In genomic region chr15:8168591-8169265, GRCm38 (mm10) we compare ENCODE assay signal across 8 mouse cellular contexts. TPM values are rescaled to one million over a fixed set of nuclear protein-coding genes. Genes with fewer than 3 reads are reported as not detected.
DNase-seq lines count a peak whose midpoint lies in the region; ATAC-seq and TF ChIP-seq lines count a peak whose summit lies in the region.

Cplane1 (plus strand) TSS chr15:8169106.

- peak; percentile 99 for ATAC-seq in forebrain, embryonic 11.5 days (replicated peaks; ENCODE audit: low FRiP score)
- peak; percentile 100 for ATAC-seq in heart, postnatal 0 days (ENCODE audit: insufficient read depth, low read depth)
- ATAC-seq in liver, embryonic 16.5 days (ENCODE audit: low read depth), result peak; percentile 99
- ATAC-seq in neural tube, embryonic 13.5 days (ENCODE audit: low read depth), result peak; percentile 99

- under 1% methylated on average over 47 of the region's 47 CpGs for WGBS in forebrain, embryonic 11.5 days
- WGBS in heart, postnatal 0 days, result under 1% methylated on average over 28 of the region's 47 CpGs
- WGBS in liver, embryonic 16.5 days (ENCODE audit: insufficient replicate concordance), result under 1% methylated on average over 45 of the region's 47 CpGs
- under 1% methylated on average over 44 of the region's 47 CpGs for WGBS in neural tube, embryonic 13.5 days

- no peaks in the 10 kb centered on the region; the same call in 1 of the 2 replicates for H3K36me3 ChIP-seq in forebrain, embryonic 11.5 days (ENCODE audit: control insufficient read depth, insufficient read depth, low read length)
- H3K36me3 ChIP-seq in heart, postnatal 0 days (replicated peaks; ENCODE audit: control insufficient read depth, insufficient read depth, low read length), result peaks cover 3% of the 10 kb centered on the region; the same call in 1 of the 2 replicates
- H3K36me3 ChIP-seq in liver, embryonic 16.5 days (ENCODE audit: control insufficient read depth, insufficient read depth), result no peaks in the 10 kb centered on the region
- peaks cover 23% of the 10 kb centered on the region for H3K36me3 ChIP-seq in neural tube, embryonic 13.5 days
- no peaks in the 10 kb centered on the region for H3K36me3 ChIP-seq in testis, adult 2 months (ENCODE audit: control insufficient read depth, insufficient read depth, low read length)

- peak within 1 kb of the TSS; percentile 77 for H3K4me3 ChIP-seq in forebrain, embryonic 11.5 days (ENCODE audit: low read depth, low read length)
- H3K4me3 ChIP-seq in heart, postnatal 0 days (ENCODE audit: low read depth, low read length), result peak within 1 kb of the TSS; percentile 65
- peak within 1 kb of the TSS; percentile 83 for H3K4me3 ChIP-seq in liver, embryonic 16.5 days (ENCODE audit: low read depth, low read length)
- H3K4me3 ChIP-seq in neural tube, embryonic 13.5 days, result peak within 1 kb of the TSS; percentile 96
- peak within 1 kb of the TSS; percentile 99 for H3K4me3 ChIP-seq in testis, adult 2 months (ENCODE audit: control insufficient read depth, low read depth, low read length)

- H3K4me2 ChIP-seq in forebrain, embryonic 11.5 days (ENCODE audit: low read depth, low read length, severe bottlenecking), result peak within 1 kb of the TSS; percentile 68
- H3K4me2 ChIP-seq in heart, postnatal 0 days (ENCODE audit: low read depth, low read length), result peak within 1 kb of the TSS; percentile 66
- peak within 1 kb of the TSS; percentile 100 for H3K4me2 ChIP-seq in liver, embryonic 16.5 days (ENCODE audit: low read depth, low read length)
- H3K4me2 ChIP-seq in neural tube, embryonic 13.5 days, result peak within 1 kb of the TSS; percentile 67

- peak within 1 kb of the TSS; percentile 90 for H3K9ac ChIP-seq in forebrain, embryonic 11.5 days (ENCODE audit: low read length)
- H3K9ac ChIP-seq in heart, postnatal 0 days (replicated peaks; ENCODE audit: low read depth, low read length), result peak within 1 kb of the TSS; percentile 59
- H3K9ac ChIP-seq in liver, embryonic 16.5 days (ENCODE audit: low read depth, low read length), result peak within 1 kb of the TSS; percentile 84
- H3K9ac ChIP-seq in neural tube, embryonic 13.5 days, result peak within 1 kb of the TSS; percentile 96

- peak; percentile 87 for TF ChIP-seq POLR2A in testis, adult 2 months (IDR thresholded peaks at IDR 0.05; ENCODE audit: control insufficient read depth, low read depth, low read length)

- H3K27me3 ChIP-seq in forebrain, embryonic 11.5 days (ENCODE audit: control insufficient read depth, insufficient read depth, low read length), result no peaks in the 10 kb centered on the region
- no peaks in the 10 kb centered on the region for H3K27me3 ChIP-seq in heart, postnatal 0 days (ENCODE audit: control insufficient read depth, insufficient read depth, low read length)
- no peaks in the 10 kb centered on the region for H3K27me3 ChIP-seq in liver, embryonic 16.5 days (ENCODE audit: control insufficient read depth, insufficient read depth, low read depth, low read length)
- no peaks in the 10 kb centered on the region for H3K27me3 ChIP-seq in neural tube, embryonic 13.5 days
- H3K27me3 ChIP-seq in testis, adult 2 months (ENCODE audit: control insufficient read depth, insufficient read depth, low read length), result no peaks in the 10 kb centered on the region

- 0 out of 2 replicates have a peak, but pooled peaks have one; percentile 9 for TF ChIP-seq CTCF in heart, postnatal 0 days (IDR thresholded peaks at IDR 0.05; ENCODE audit: low read depth)
- no peak for TF ChIP-seq CTCF in testis, adult 2 months (IDR thresholded peaks at IDR 0.05; ENCODE audit: control insufficient read depth, insufficient read depth, insufficient replicate concordance, low read depth, low read length)

- H3K27ac ChIP-seq in forebrain, embryonic 11.5 days (ENCODE audit: low read depth, low read length), result peak within 1 kb of the TSS; percentile 81
- H3K27ac ChIP-seq in heart, postnatal 0 days (ENCODE audit: low read depth), result peak within 1 kb of the TSS; percentile 49; the same call in 1 of the 2 replicates
- peak within 1 kb of the TSS; percentile 48; the same call in 1 of the 2 replicates for H3K27ac ChIP-seq in liver, embryonic 16.5 days (ENCODE audit: low read length)
- peak within 1 kb of the TSS; percentile 92 for H3K27ac ChIP-seq in neural tube, embryonic 13.5 days (replicated peaks)
- H3K27ac ChIP-seq in testis, adult 2 months (ENCODE audit: control insufficient read depth, insufficient read depth, low read depth, low read length), result peak within 1 kb of the TSS; percentile 76

- TF ChIP-seq EP300 in heart, postnatal 0 days (IDR thresholded peaks at IDR 0.05; ENCODE audit: low read depth), result no peak

- no peaks in the 10 kb centered on the region for H3K9me3 ChIP-seq in forebrain, embryonic 11.5 days (ENCODE audit: control insufficient read depth, low read length)
- H3K9me3 ChIP-seq in heart, postnatal 0 days (replicated peaks; ENCODE audit: control insufficient read depth, low read length), result no peaks in the 10 kb centered on the region
- H3K9me3 ChIP-seq in liver, embryonic 16.5 days (replicated peaks; ENCODE audit: control insufficient read depth, low read length), result no peaks in the 10 kb centered on the region
- no peaks in the 10 kb centered on the region for H3K9me3 ChIP-seq in neural tube, embryonic 13.5 days

- no peaks in the 10 kb centered on the region; the same call in 1 of the 2 replicates for H3K4me1 ChIP-seq in forebrain, embryonic 11.5 days (replicated peaks; ENCODE audit: control insufficient read depth, insufficient read depth, low read length)
- H3K4me1 ChIP-seq in heart, postnatal 0 days (ENCODE audit: control insufficient read depth, insufficient read depth), result no peaks in the 10 kb centered on the region
- peaks cover 4% of the 10 kb centered on the region; the same call in 1 of the 2 replicates for H3K4me1 ChIP-seq in liver, embryonic 16.5 days (ENCODE audit: control insufficient read depth, low read depth, low read length)
- peaks cover 15% of the 10 kb centered on the region for H3K4me1 ChIP-seq in neural tube, embryonic 13.5 days (replicated peaks)
- no peaks in the 10 kb centered on the region; the same call in 1 of the 2 replicates for H3K4me1 ChIP-seq in testis, adult 2 months (ENCODE audit: control insufficient read depth, insufficient read depth, low read length)

- peak; percentile 90 to 91 for DNase-seq in CD8-positive naive resting alpha-beta T cell, adult 2 months (ENCODE audit: low read depth in 2 of 2, low spot score in 2 of 2)
- DNase-seq in c-Kit-positive CD71-negative TER-119-negative erythroid progenitor cells, embryonic 14.5 days (ENCODE audit: low read depth), result peak; percentile 87
- DNase-seq in forebrain, embryonic 11.5 days (ENCODE audit: low spot score), result peak; percentile 97
- DNase-seq in heart, postnatal 0 days (ENCODE audit: low spot score), result peak; percentile 86
- DNase-seq in kidney, postnatal 4 days, result peak; percentile 96 to 97

RNA-seq across cellular contexts. Expression of gene Cplane1, which starts in this region (rescaled TPM):
- polyA plus RNA-seq in forebrain, embryonic 11.5 days (2014; fragmentation: Nextera tagmentation; extraction: Ambion mirVana), result 14.1 and 18.1 TPM in 2 replicates
- 3.5 and 4.1 TPM in 2 replicates for total RNA-seq in heart, postnatal 0 days (2014; rRNA removed; ENCODE audit: low replicate concordance)
- 2.2 and 2.3 TPM in 2 replicates for polyA plus RNA-seq in heart, postnatal 0 days (2015; fragmentation: Nextera tagmentation; extraction: Ambion mirVana)
- 0.54 and 0.64 TPM in 2 replicates for polyA plus RNA-seq in liver, embryonic 16.5 days (2015; fragmentation: Nextera tagmentation; extraction: Ambion mirVana)
- 13.6 and 14.5 TPM in 2 replicates for polyA plus RNA-seq in neural tube, embryonic 13.5 days (2015; fragmentation: Nextera tagmentation; extraction: Ambion mirVana)
- polyA plus RNA-seq in testis, adult 2 months (2012; rRNA removed), result 15.2 and 15.5 TPM in 2 replicates

Comparison
In these comparisons a context has a peak if more than half of its experiments do, and no peak if none do; other contexts are left out.
1. Peak in every context shown above with its lines: DNase-seq, ATAC-seq, H3K4me3 ChIP-seq and H3K27ac ChIP-seq.
2. Peak in ATAC-seq, H3K4me3 ChIP-seq, H3K27ac ChIP-seq, H3K9ac ChIP-seq and H3K4me2 ChIP-seq in liver, embryonic 16.5 days; RNA of the gene not detected or under 1 TPM.